Mouse (Mus musculus): ENCODE measurements around the gene Ctcfl. TPM values are rescaled to one million over a fixed set of nuclear protein-coding genes. Genes with fewer than 3 reads are reported as not detected.

The Ctcfl gene
- polyA plus RNA-seq, 1 experiment = 0.12 TPM

DNA sequence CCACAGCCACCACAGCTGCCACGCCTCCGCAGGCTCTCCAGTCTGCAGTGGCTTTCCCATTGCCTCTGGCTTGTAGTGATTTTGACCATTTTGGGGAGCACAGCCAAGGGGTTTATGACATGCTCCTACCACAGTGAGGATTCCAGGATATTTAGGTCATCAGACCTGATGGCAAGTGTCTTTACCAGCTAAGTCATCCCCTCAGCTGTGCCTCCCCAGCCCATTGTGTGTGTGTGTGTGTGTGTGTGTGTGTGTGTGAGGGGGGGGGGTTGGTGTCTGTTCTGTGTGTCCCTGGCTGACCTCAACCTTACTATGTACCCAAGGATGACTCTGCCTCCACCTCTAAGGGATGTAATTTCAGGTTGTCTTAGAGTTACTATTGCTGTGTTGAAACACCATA lies 54.5 kb downstream of the Ctcfl start:
- no peak for DNase-seq
- H3K27me3 ChIP-seq (ENCODE audit: control insufficient read depth, insufficient read depth, low read length) = no peaks in the 10 kb centered on the region
- H3K27ac ChIP-seq (ENCODE audit: control insufficient read depth, insufficient read depth, low read length) = no peak overlapping the region
- no peaks in the 10 kb centered on the region for H3K36me3 ChIP-seq (ENCODE audit: control insufficient read depth, insufficient read depth, low read length)
- no peak overlapping the region for H3K4me3 ChIP-seq (ENCODE audit: control insufficient read depth, insufficient read depth, low read length)
- TF ChIP-seq CTCF (IDR thresholded peaks at IDR 0.05; ENCODE audit: borderline replicate concordance, control insufficient read depth, extremely low read depth, insufficient read depth, low read length, poor library complexity) (no peak), POLR2A (IDR thresholded peaks at IDR 0.05; ENCODE audit: control insufficient read depth, extremely low read depth, insufficient read depth, low read length, poor library complexity) (no peak)
- WGBS = 97% methylated on average over 2 of the region's 2 CpGs
- peaks cover 31% of the 10 kb centered on the region for H3K4me1 ChIP-seq (replicated peaks; ENCODE audit: control insufficient read depth, insufficient read depth, low read length)

DNA sequence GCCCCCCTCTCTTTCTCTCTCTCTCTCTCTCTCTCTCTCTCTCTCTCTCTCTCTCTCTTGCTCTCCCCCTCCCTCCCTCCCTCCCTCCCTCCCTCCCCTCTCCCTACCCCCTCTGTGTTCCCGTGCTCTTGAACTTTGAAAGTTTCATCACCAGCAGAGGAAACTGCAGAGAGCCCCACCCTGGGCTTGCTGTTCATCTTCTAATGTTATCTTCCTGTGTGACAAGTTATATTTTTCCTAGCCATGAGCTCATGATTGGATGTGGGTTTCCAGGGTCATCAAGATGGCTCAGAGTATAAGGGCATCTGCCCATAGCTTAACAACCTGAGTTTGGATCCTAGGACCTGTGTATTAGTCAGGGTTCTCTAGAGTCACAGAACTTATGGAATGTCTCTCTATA lies 56.1 kb downstream of the Ctcfl start:
- TF ChIP-seq POLR2A (IDR thresholded peaks at IDR 0.05; ENCODE audit: control insufficient read depth, extremely low read depth, insufficient read depth, low read length, poor library complexity) (no peak), CTCF (IDR thresholded peaks at IDR 0.05; ENCODE audit: borderline replicate concordance, control insufficient read depth, extremely low read depth, insufficient read depth, low read length, poor library complexity) (no peak)
- WGBS = 0% methylated on average over 1 of the region's 1 CpGs
- H3K36me3 ChIP-seq (ENCODE audit: control insufficient read depth, insufficient read depth, low read length) = no peaks in the 10 kb centered on the region
- H3K27ac ChIP-seq (ENCODE audit: control insufficient read depth, insufficient read depth, low read length) = no peak overlapping the region
- peaks cover 42% of the 10 kb centered on the region for H3K4me1 ChIP-seq (replicated peaks; ENCODE audit: control insufficient read depth, insufficient read depth, low read length)
- DNase-seq = no peak
- H3K4me3 ChIP-seq (ENCODE audit: control insufficient read depth, insufficient read depth, low read length) = no peak overlapping the region
- no peaks in the 10 kb centered on the region for H3K27me3 ChIP-seq (ENCODE audit: control insufficient read depth, insufficient read depth, low read length)

DNA sequence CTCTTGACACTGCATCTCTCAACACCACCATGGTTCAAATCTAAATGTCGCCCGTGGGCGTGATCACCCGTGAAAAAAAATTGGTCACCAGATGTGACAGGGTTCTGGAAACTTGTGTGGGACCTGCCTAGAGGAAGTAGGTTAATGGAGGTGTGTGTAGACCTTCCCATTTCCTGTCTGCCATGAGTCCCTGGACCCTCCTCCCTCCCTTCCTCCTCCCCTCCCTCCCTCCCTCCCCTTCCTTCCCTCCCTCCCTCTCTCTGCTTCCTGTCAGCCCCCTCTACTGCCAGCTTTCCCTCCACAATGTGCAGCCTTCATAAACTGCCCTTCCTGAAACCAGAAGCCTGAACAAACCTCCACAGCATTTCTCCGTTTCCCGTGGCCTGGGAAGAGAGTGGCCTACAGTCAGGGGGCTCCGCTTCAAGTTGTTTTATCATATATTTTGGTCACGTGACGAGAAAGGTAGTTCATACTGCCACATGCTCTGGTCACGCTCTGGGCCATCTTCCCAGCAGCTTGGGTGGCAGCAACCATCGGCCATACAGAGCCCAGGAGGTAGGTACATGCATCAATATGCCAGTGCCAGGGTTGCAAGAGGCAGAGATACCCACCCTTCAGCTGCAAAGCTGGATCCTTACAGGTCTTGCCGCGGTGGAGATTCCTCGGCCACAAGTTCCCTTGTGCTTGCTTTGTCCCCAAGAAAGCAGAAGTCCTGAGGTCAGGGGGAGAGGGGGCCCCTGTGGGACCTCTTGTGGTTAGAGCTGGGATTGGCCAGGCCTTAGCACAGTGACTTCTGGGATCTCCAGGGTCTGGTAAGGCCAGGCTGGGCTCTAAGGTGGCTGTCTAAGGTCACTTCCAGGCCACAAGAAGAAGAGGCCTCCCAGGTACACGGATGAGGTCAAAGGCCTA lies 57.6 kb downstream of the Ctcfl start:
- Histone ChIP-seq H3K4me1 (replicated peaks; ENCODE audit: control insufficient read depth, insufficient read depth, low read length) (peaks cover 57% of the 10 kb centered on the region), H3K27me3 (ENCODE audit: control insufficient read depth, insufficient read depth, low read length) (no peaks in the 10 kb centered on the region), H3K36me3 (ENCODE audit: control insufficient read depth, insufficient read depth, low read length) (no peaks in the 10 kb centered on the region), H3K4me3 (ENCODE audit: control insufficient read depth, insufficient read depth, low read length) (peak overlapping the region; percentile 17), H3K27ac (ENCODE audit: control insufficient read depth, insufficient read depth, low read length) (peak overlapping the region; percentile 88)
- WGBS = 21% methylated on average over 15 of the region's 15 CpGs
- DNase-seq = no peak
- TF ChIP-seq CTCF (IDR thresholded peaks at IDR 0.05; ENCODE audit: borderline replicate concordance, control insufficient read depth, extremely low read depth, insufficient read depth, low read length, poor library complexity) = no peak
- no peak for TF ChIP-seq POLR2A (IDR thresholded peaks at IDR 0.05; ENCODE audit: control insufficient read depth, extremely low read depth, insufficient read depth, low read length, poor library complexity)

DNA sequence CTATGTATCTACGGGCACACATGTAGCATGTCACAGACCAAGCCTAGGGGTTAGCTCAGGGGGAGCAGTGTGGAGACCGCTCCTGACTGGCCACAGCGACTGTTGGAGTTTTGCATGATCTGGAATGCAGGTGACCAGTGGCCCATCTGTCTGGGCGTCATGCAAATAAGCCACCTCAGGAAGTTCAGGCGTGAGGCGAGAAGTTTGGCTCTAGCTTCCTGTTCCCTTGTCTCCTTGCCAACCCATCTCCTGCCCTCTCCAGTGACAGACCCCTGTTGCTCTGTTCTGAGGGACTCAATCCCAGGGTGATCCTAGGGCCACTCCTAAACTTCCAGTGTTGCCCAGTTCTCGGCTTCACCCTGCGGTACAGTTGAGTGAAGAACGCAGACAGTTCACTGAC lies 58.9 kb downstream of the Ctcfl start:
- peak overlapping the region; percentile 88; the same call in 1 of the 2 replicates for H3K27ac ChIP-seq (ENCODE audit: control insufficient read depth, insufficient read depth, low read length)
- no peak for DNase-seq
- no peaks in the 10 kb centered on the region for H3K27me3 ChIP-seq (ENCODE audit: control insufficient read depth, insufficient read depth, low read length)
- TF ChIP-seq CTCF (IDR thresholded peaks at IDR 0.05; ENCODE audit: borderline replicate concordance, control insufficient read depth, extremely low read depth, insufficient read depth, low read length, poor library complexity) (no peak), POLR2A (IDR thresholded peaks at IDR 0.05; ENCODE audit: control insufficient read depth, extremely low read depth, insufficient read depth, low read length, poor library complexity) (no peak)
- H3K4me3 ChIP-seq (ENCODE audit: control insufficient read depth, insufficient read depth, low read length) = no peak overlapping the region
- peaks cover 69% of the 10 kb centered on the region for H3K4me1 ChIP-seq (replicated peaks; ENCODE audit: control insufficient read depth, insufficient read depth, low read length)
- no peaks in the 10 kb centered on the region for H3K36me3 ChIP-seq (ENCODE audit: control insufficient read depth, insufficient read depth, low read length)
- 76% methylated on average over 9 of the region's 9 CpGs for WGBS

DNA sequence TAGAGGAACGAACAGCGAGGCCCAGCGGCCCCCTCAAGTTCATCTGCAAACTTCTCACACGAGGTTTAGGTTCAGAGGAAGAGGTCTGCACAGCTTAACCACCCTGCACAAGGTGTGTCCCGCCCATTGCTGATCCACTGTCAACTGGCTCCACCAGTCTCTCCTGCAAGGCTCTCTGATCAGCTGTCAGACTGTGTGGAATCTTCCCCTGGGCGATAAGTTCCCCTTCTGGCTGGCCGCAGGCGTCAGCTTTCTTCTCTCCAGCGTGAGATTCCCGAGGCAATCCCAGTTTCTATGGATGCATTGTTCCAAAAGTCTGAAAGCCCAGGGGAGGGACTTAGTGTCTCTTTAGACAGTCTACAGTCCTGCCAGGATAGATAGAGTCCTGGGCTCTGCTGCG lies 61.1 kb downstream of the Ctcfl start:
- TF ChIP-seq POLR2A (IDR thresholded peaks at IDR 0.05; ENCODE audit: control insufficient read depth, extremely low read depth, insufficient read depth, low read length, poor library complexity) (no peak), CTCF (IDR thresholded peaks at IDR 0.05; ENCODE audit: borderline replicate concordance, control insufficient read depth, extremely low read depth, insufficient read depth, low read length, poor library complexity) (no peak)
- Histone ChIP-seq H3K4me1 (replicated peaks; ENCODE audit: control insufficient read depth, insufficient read depth, low read length) (peaks cover 91% of the 10 kb centered on the region), H3K27ac (ENCODE audit: control insufficient read depth, insufficient read depth, low read length) (no peak overlapping the region), H3K36me3 (ENCODE audit: control insufficient read depth, insufficient read depth, low read length) (no peaks in the 10 kb centered on the region), H3K27me3 (ENCODE audit: control insufficient read depth, insufficient read depth, low read length) (no peaks in the 10 kb centered on the region), H3K4me3 (ENCODE audit: control insufficient read depth, insufficient read depth, low read length) (no peak overlapping the region)
- no peak for DNase-seq
- 36% methylated on average over 11 of the region's 11 CpGs for WGBS

DNA sequence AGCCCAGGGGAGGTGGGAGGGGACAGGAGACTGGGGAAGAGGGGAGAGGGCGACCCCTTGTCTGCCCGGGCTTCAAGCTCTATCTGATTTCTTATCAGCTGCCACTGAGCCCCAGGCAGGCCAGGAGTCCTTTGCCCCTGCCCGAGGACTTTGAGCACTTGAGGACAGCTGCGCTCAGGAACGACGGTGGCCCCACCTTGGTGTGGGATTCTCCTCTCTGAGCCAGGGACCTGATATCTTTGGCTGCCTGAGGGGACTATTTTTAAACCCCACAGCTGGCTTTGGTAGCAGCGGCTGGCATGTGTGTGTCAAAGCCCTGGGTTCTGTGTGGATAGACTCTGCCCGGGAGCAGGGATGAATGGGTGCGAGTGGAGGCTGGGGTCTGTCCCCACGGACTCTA lies 61.7 kb downstream of the Ctcfl start:
- peaks cover 93% of the 10 kb centered on the region for H3K4me1 ChIP-seq (replicated peaks; ENCODE audit: control insufficient read depth, insufficient read depth, low read length)
- TF ChIP-seq POLR2A (IDR thresholded peaks at IDR 0.05; ENCODE audit: control insufficient read depth, extremely low read depth, insufficient read depth, low read length, poor library complexity) = no peak
- no peak for TF ChIP-seq CTCF (IDR thresholded peaks at IDR 0.05; ENCODE audit: borderline replicate concordance, control insufficient read depth, extremely low read depth, insufficient read depth, low read length, poor library complexity)
- peak; percentile 18 for DNase-seq
- H3K27me3 ChIP-seq (ENCODE audit: control insufficient read depth, insufficient read depth, low read length) = no peaks in the 10 kb centered on the region
- H3K4me3 ChIP-seq (ENCODE audit: control insufficient read depth, insufficient read depth, low read length) = no peak overlapping the region
- no peak overlapping the region for H3K27ac ChIP-seq (ENCODE audit: control insufficient read depth, insufficient read depth, low read length)
- no peaks in the 10 kb centered on the region for H3K36me3 ChIP-seq (ENCODE audit: control insufficient read depth, insufficient read depth, low read length)
- WGBS = 29% methylated on average over 10 of the region's 10 CpGs

All from thymus, adult 2 months (tissue).